Mouse (Mus musculus): ENCODE results near the gene Nt5c3. TPM values are rescaled to one million over a fixed set of nuclear protein-coding genes. Genes with fewer than 3 reads are reported as not detected.

Gene Nt5c3
- 20.8 TPM for polyA plus RNA-seq (2014; fragmentation: Illumina TruSeq; extraction: RNeasy Lipid Tissue Mini Kit (QIAGEN cat#74804); ENCODE audit: low read depth, low replicate concordance)

DNA sequence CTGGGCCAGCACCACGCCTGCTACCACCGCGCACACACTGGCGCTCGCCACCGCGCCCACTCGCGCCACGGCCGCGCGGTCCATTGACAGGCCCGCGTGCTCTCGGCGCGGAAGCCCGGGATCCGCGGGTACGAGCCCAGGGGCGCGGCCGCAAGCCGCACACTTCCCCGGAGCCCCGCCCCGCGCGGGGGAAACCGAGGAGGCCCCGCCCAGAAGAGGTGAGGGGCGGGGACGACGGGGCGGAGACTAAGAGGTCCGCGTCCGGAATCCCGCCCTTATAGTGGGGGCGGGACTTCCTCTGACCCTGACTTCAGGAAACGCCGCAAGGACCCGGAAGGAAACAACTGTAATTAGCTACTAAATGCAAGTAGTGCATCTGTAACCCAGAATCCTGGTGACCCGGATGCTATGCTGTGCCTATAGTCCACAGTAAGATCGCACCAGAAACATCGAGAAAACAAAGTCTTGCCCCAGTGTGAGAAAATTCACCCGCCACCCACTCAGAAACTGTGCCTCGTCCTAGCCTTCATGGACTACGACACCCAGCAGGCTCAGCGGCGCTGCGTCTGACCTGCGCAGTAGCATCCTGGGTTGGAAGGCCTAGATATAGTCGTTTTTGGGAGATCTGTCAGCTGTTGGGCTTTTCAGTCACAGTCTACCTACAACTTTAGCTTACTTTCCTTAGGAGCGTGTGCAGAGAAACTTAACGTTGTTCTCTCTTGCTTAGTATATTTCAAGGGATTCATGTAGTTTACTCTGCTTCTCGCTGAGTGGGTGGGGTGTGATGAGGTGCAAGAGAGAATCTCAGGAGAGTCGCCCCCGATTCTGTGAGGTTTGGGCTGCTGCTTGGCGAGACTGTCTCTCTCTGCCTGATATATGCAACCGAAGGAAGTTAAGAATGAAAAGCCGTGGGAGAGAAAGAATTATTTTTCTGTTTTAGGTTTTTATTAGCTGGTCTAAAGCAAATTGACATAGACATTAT, at the start of gene Nt5c3, which contains the start of gene Vmn1r4:
Gene Nt5c3 (minus strand): TSS at position 207 of the 982 bp plus-strand sequence.
Gene Vmn1r4 (plus strand): TSS at position 290 of the 982 bp plus-strand sequence.

GRCm38 (mm10) chr6:56969973-56970372, 46.2 kb upstream of the Nt5c3 start, which contains the start of gene Vmn1r5:
Vmn1r5 (plus strand) TSS chr6:56970273.

Other genes starting within 250 kb of the Nt5c3 start
- 28.4 TPM for gene Lsm5, start 219.2 kb downstream of the Nt5c3 start, polyA plus RNA-seq (2014; fragmentation: Illumina TruSeq; extraction: RNeasy Lipid Tissue Mini Kit (QIAGEN cat#74804); ENCODE audit: low read depth, low replicate concordance)
- 20.6 TPM for gene Avl9, start 209.0 kb downstream of the Nt5c3 start, polyA plus RNA-seq (2014; fragmentation: Illumina TruSeq; extraction: RNeasy Lipid Tissue Mini Kit (QIAGEN cat#74804); ENCODE audit: low read depth, low replicate concordance)
- gene Kbtbd2, start 126.1 kb downstream of the Nt5c3 start, polyA plus RNA-seq (2014; fragmentation: Illumina TruSeq; extraction: RNeasy Lipid Tissue Mini Kit (QIAGEN cat#74804); ENCODE audit: low read depth, low replicate concordance) = 16.2 TPM
- 149 TPM for gene Fkbp9, start 91.9 kb downstream of the Nt5c3 start, polyA plus RNA-seq (2014; fragmentation: Illumina TruSeq; extraction: RNeasy Lipid Tissue Mini Kit (QIAGEN cat#74804); ENCODE audit: low read depth, low replicate concordance)
- 0.46 TPM for gene Vmn1r4, start 83 bp upstream of the Nt5c3 start, polyA plus RNA-seq (2014; fragmentation: Illumina TruSeq; extraction: RNeasy Lipid Tissue Mini Kit (QIAGEN cat#74804); ENCODE audit: low read depth, low replicate concordance)
- gene Vmn1r5, start 46.3 kb upstream of the Nt5c3 start, polyA plus RNA-seq (2014; fragmentation: Illumina TruSeq; extraction: RNeasy Lipid Tissue Mini Kit (QIAGEN cat#74804); ENCODE audit: low read depth, low replicate concordance) = not detected
- gene Vmn1r6, start 73.3 kb upstream of the Nt5c3 start, polyA plus RNA-seq (2014; fragmentation: Illumina TruSeq; extraction: RNeasy Lipid Tissue Mini Kit (QIAGEN cat#74804); ENCODE audit: low read depth, low replicate concordance) = not detected
- not detected for gene Vmn1r7, start 101.4 kb upstream of the Nt5c3 start, polyA plus RNA-seq (2014; fragmentation: Illumina TruSeq; extraction: RNeasy Lipid Tissue Mini Kit (QIAGEN cat#74804); ENCODE audit: low read depth, low replicate concordance)
- not detected for gene Vmn1r8, start 108.4 kb upstream of the Nt5c3 start, polyA plus RNA-seq (2014; fragmentation: Illumina TruSeq; extraction: RNeasy Lipid Tissue Mini Kit (QIAGEN cat#74804); ENCODE audit: low read depth, low replicate concordance)
- gene Vmn1r9, start 142.9 kb upstream of the Nt5c3 start, polyA plus RNA-seq (2014; fragmentation: Illumina TruSeq; extraction: RNeasy Lipid Tissue Mini Kit (QIAGEN cat#74804); ENCODE audit: low read depth, low replicate concordance) = not detected
- gene Vmn1r10, start 185.5 kb upstream of the Nt5c3 start, polyA plus RNA-seq (2014; fragmentation: Illumina TruSeq; extraction: RNeasy Lipid Tissue Mini Kit (QIAGEN cat#74804); ENCODE audit: low read depth, low replicate concordance) = not detected
- not detected for gene Vmn1r11, start 209.5 kb upstream of the Nt5c3 start, polyA plus RNA-seq (2014; fragmentation: Illumina TruSeq; extraction: RNeasy Lipid Tissue Mini Kit (QIAGEN cat#74804); ENCODE audit: low read depth, low replicate concordance)
- not detected for gene Vmn1r12, start 233.0 kb upstream of the Nt5c3 start, polyA plus RNA-seq (2014; fragmentation: Illumina TruSeq; extraction: RNeasy Lipid Tissue Mini Kit (QIAGEN cat#74804); ENCODE audit: low read depth, low replicate concordance)